Mouse (Mus musculus) ES-Bruce4 (cell line): ENCODE measurements at regions not wholly inside any gene's neighbourhood (a gene's known extent, or its start where the extent isn't known, plus 50 kb on each side); places are given as distances from the start of the nearest gene placed in this dataset.

Experiments used
- CTCF ChIP-seq: IDR thresholded peaks from one replicate; pipeline ENCODE4 v1.8.1; 2011; ENCODE audit warnings: low read depth, low read length
- EP300 ChIP-seq: IDR thresholded peaks from 2 replicates; pipeline ENCODE4 v1.6.1; 2011; ENCODE audit warnings: low read depth, low read length; ENCODE audit not compliant: insufficient read depth
- POLR2A ChIP-seq: IDR thresholded peaks from one replicate; pipeline ENCODE4 v1.8.1; 2011; ENCODE audit warnings: low read length; ENCODE audit not compliant: insufficient read depth

DNA sequence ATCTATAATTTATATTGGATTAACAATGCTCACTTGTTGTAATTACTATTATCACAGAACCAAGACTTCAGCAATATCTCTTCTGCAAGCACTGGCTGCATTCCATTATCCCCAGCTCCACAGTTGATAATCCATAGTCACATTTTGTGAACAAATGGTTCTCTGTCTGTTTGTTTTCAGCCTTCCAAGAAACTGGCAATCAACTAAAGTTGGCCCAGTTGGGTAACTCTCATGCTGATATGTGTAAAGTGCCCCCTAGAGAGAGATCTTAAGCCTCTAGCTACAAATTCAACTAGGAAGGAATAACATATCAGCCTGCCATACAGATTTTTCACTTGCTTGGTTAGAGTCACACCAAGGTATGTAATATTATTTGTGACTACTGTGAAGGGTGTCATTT, 955.4 kb upstream of the Cntnap5a start:
- no peak for TF ChIP-seq CTCF
- TF ChIP-seq POLR2A: no peak
- no peak for TF ChIP-seq EP300
